Mouse (Mus musculus): ENCODE measurements around the gene Patj.

GRCm38 (mm10) chr4:98453231-98453630 is 57.6 kb downstream of the Patj start:
- TF ChIP-seq CTCF (IDR thresholded peaks at IDR 0.05; ENCODE audit: borderline replicate concordance, extremely low read depth, insufficient read depth, insufficient read length) = no peak
- TF ChIP-seq POLR2A (IDR thresholded peaks at IDR 0.05; ENCODE audit: borderline replicate concordance, extremely low read depth, insufficient read depth, insufficient read length, poor library complexity, severe bottlenecking) = no peak

Data from brain, embryonic 14.5 days (tissue).